Mouse (Mus musculus): ENCODE measurements around the gene Fanca. TPM values are rescaled to one million over a fixed set of nuclear protein-coding genes. Genes with fewer than 3 reads are reported as not detected.

The Fanca gene
- polyA plus RNA-seq, 1 experiment from 2014 or later, result 40.4 TPM

DNA sequence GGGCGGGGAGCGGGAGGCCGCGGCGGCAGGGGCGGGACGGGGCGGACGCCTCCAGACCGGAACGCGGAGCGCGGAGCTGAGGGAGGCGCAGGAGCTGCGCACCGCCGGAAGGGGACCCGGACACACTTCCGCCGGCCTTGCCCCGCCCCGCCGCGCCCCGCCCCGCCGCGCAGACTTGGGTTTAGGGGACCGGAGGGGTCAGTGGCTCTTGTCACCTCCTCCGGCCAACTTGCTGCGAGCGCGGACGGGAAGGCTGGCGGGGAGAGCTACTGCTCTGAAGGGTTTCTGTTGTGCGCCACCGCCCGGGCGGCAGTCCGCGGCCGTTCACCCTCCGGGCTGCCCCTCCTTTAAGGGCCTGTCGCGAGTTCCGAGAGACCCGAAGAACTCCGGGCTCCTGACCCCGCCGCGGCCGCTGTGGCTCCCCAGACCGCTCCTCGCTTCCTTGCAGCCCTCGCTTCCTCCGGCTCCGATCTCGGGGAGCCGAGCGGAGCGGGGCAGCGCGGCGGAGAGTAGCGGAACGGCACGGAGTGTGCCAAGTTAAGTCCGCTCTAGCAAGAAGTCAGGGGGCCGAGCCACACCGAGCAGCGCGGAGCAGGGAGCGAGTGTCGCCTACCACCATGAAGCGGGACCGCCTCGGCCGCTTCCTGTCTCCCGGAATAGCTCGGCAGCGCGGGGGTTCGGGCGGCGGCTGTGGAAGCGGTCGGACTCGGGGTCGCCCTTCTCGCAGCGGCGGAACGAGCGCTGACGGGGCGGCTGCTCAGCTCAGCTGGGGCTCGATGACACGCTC lies 64.1 kb downstream of the Fanca start, which contains the start of the genes Zfp276 and Vps9d1:
Zfp276 (plus strand) TSS at position 97 of the 787 bp plus-strand sequence.
Vps9d1 (minus strand) TSS at position 250 of the 787 bp plus-strand sequence.
- Histone ChIP-seq H3K27me3 (ENCODE audit: low read depth, poor library complexity, severe bottlenecking) (no peaks in the 10 kb centered on the region), H3K36me3 (peaks cover 68% of the 10 kb centered on the region), H3K9me3 (replicated peaks) (no peaks in the 10 kb centered on the region), H3K4me1 (peaks cover 37% of the 10 kb centered on the region), H3K27ac (replicated peaks) (peak within 1 kb of the TSS; percentile 96), H3K4me3 (peak within 1 kb of the TSS; percentile 93)
- WGBS, result under 1% methylated on average over 96 of the region's 99 CpGs
- peak; percentile 89 for DNase-seq (ENCODE audit: low spot score)

DNA sequence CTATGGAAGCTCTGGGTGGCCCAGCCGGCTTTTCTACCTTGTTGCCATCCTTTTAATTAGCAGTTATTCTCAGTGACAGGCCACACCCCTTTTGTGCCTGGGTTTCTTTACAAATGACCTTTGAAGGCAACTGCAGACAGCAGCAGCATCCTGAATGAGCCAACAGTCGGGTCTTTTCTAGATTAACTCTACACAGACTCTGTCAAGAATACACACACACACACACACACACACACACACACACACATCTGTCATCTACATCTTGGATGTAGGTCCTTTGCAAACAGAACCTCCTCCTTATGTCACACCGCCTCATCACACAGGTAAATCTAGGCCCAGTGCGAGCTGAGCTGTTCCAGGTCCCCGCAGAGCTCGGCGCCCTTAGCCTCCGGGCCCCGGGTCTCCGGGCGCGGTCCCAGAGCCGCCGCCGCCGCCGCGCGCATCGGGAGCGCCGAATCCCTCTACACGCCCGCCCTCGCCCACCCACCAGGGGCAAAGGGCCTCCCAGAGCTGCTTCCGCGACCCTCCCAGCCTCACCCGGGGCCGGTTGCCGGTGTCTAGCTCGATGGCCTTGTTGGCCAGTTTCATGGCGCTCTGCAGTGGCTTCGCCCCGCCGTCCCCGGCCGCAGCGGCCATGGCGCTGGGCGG lies 64.8 kb downstream of the Fanca start:
- WGBS, result under 1% methylated on average over 40 of the region's 40 CpGs

DNA sequence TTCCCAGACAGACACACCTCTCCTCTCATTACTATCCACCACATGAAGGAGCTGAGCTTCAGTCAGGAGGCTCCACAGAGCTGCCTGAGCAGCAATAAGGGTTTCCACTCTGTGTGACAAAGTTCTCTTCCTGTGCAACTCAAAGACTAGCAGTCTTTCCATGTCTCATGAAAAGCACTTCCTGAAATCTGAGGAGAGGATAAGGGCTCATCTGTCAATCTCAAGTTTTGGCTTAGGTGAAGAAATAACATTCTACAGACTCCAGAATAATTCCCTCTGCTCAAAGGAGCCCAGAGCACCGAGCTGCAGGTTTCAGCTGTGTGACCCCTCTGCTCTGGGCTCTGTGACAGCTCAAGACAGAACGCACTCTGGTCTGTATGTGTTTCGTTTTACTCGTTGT lies 65.5 kb downstream of the Fanca start:
- no peak for DNase-seq (ENCODE audit: low spot score)
- H3K4me3 ChIP-seq, result peak overlapping the region; percentile 93
- no peak overlapping the region for H3K27ac ChIP-seq (replicated peaks)
- 73% methylated on average over 4 of the region's 4 CpGs for WGBS
- H3K9me3 ChIP-seq (replicated peaks), result no peaks in the 10 kb centered on the region
- no peaks in the 10 kb centered on the region for H3K27me3 ChIP-seq (ENCODE audit: low read depth, poor library complexity, severe bottlenecking)
- peaks cover 68% of the 10 kb centered on the region for H3K36me3 ChIP-seq
- peaks cover 37% of the 10 kb centered on the region for H3K4me1 ChIP-seq

More for the DNA sequence above, 64.8 kb downstream of the Fanca start:
- Histone ChIP-seq H3K27me3 (ENCODE audit: low read depth, poor library complexity, severe bottlenecking) (no peaks in the 10 kb centered on the region), H3K4me1 (peaks cover 37% of the 10 kb centered on the region), H3K27ac (replicated peaks) (peak overlapping the region; percentile 96), H3K9me3 (replicated peaks) (no peaks in the 10 kb centered on the region), H3K4me3 (peak overlapping the region; percentile 93), H3K36me3 (peaks cover 68% of the 10 kb centered on the region)
- no peak for DNase-seq (ENCODE audit: low spot score)

DNA sequence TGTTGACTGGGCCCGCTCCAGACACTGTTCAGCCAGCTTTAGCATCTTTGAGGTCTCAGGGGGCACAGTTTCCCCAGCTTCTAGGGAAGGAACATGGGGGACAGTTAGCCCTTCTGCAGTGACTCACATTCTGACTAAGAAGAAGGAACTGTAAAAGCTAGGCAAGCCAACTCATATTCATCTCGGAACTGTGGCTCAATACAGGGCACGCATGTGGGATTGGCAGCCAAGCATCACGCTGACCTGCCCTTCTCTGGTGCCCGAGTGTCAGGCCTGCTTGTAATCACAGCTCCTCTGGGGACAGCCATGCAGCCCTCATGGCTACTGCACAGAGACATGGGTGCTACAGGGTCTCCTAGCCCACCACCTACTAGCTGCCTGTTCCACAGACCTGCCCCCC lies 67.4 kb downstream of the Fanca start:
- peaks cover 68% of the 10 kb centered on the region for H3K36me3 ChIP-seq
- 95% methylated on average over 5 of the region's 5 CpGs for WGBS

DNA sequence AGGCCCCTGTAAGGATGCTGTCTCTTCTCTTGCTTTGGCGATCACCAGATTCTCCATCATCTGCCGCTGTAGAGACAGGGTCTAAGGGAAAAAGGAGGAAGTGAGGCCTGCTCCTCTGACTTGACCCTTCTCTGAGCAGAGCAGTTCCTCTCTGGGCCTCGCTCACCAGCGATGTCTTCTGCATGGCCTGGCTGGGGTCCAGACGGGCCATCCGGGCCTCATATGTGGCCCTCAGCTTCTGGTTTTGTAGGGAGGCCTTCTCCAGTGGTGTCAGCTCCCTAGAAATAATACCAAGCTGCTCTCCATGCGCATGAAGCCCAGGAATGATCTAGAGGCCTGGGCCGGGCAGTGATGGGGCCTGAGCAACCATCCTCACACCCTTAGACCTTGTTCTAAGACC lies 69.8 kb downstream of the Fanca start:
- H3K4me1 ChIP-seq, result peaks cover 15% of the 10 kb centered on the region
- WGBS, result 95% methylated on average over 8 of the region's 8 CpGs
- no peak overlapping the region for H3K27ac ChIP-seq (replicated peaks)
- no peaks in the 10 kb centered on the region for H3K27me3 ChIP-seq (ENCODE audit: low read depth, poor library complexity, severe bottlenecking)
- no peak for DNase-seq (ENCODE audit: low spot score)
- peaks cover 88% of the 10 kb centered on the region for H3K36me3 ChIP-seq
- H3K9me3 ChIP-seq (replicated peaks), result no peaks in the 10 kb centered on the region
- H3K4me3 ChIP-seq, result no peak overlapping the region

More for the DNA sequence above, 67.4 kb downstream of the Fanca start:
- Histone ChIP-seq H3K27ac (replicated peaks) (no peak overlapping the region), H3K9me3 (replicated peaks) (no peaks in the 10 kb centered on the region), H3K4me3 (no peak overlapping the region), H3K4me1 (peaks cover 30% of the 10 kb centered on the region), H3K27me3 (ENCODE audit: low read depth, poor library complexity, severe bottlenecking) (no peaks in the 10 kb centered on the region)
- DNase-seq (ENCODE audit: low spot score), result no peak

DNA sequence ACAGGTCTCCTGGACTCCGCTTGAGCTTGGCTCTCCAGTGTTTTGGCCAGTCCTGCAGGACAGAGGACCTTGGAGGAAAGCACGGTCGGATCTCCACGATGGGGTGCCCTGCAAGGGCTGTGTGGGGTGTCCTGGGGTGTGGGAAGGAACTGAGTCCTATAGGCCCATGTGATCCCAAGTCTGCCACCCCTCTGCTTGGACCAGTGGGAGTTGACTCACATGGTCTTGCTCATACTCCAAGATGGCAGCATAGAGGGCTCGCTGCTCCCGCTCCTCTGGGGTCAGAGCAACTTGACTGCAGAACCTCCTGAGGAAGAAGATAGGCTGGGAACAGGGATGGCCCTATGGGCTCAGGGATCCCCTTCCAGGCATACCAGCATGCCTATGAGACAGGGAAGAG lies 70.6 kb downstream of the Fanca start:
- Histone ChIP-seq H3K36me3 (peaks cover 97% of the 10 kb centered on the region), H3K4me1 (peaks cover 6% of the 10 kb centered on the region), H3K27me3 (ENCODE audit: low read depth, poor library complexity, severe bottlenecking) (no peaks in the 10 kb centered on the region), H3K27ac (replicated peaks) (no peak overlapping the region), H3K9me3 (replicated peaks) (no peaks in the 10 kb centered on the region), H3K4me3 (no peak overlapping the region)
- no peak for DNase-seq (ENCODE audit: low spot score)
- WGBS, result 95% methylated on average over 6 of the region's 6 CpGs

DNA sequence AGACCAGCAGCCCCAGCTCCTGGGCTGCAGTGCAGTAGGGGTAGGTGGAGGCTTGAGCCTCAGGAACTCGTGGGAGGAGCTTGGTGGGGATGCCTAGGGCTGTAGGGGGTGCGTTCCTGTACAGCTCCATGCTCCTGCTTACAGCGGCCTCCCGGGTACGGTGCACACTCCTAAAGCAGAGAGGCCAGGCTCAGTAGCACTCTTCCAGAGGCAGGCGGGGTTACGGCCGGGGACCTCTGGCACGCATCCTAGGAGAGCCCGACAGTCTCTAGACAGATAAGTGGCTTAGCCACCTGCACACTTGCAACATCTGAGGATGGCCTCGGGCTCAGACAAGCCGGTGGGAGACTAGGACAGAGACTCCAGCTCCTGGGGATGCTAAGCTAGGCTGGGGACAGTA lies 72.8 kb downstream of the Fanca start:
- Histone ChIP-seq H3K4me1 (no peaks in the 10 kb centered on the region), H3K36me3 (peaks cover 90% of the 10 kb centered on the region), H3K27me3 (ENCODE audit: low read depth, poor library complexity, severe bottlenecking) (no peaks in the 10 kb centered on the region), H3K9me3 (replicated peaks) (no peaks in the 10 kb centered on the region), H3K27ac (replicated peaks) (no peak overlapping the region), H3K4me3 (no peak overlapping the region; the same call in 1 of the 2 replicates)
- no peak for DNase-seq (ENCODE audit: low spot score)
- 92% methylated on average over 12 of the region's 12 CpGs for WGBS

DNA sequence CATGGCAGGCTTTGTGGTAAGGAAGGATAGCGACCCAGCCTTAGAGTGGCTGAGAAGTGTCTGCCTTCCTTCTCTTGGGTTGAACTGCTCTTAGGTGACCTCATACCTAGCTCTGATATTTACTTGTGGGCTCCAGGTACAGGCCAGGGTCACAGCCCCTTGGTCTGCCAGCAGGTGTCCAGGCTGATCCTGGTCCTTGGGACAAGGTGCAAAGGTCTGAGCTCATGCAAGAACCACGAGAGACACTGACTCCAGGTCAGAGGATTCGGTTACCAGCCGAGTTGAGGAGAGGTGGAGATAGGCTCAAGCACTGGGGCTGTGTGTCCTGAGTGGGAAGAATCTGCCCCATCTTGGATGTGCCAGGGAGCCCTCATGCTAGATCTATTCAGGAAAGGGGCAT lies 74.0 kb downstream of the Fanca start:
- H3K4me1 ChIP-seq, result no peaks in the 10 kb centered on the region
- H3K4me3 ChIP-seq, result no peak overlapping the region
- H3K36me3 ChIP-seq, result peaks cover 80% of the 10 kb centered on the region
- no peak overlapping the region for H3K27ac ChIP-seq (replicated peaks)
- no peaks in the 10 kb centered on the region for H3K9me3 ChIP-seq (replicated peaks)
- 94% methylated on average over 4 of the region's 4 CpGs for WGBS
- DNase-seq (ENCODE audit: low spot score), result no peak
- H3K27me3 ChIP-seq (ENCODE audit: low read depth, poor library complexity, severe bottlenecking), result no peaks in the 10 kb centered on the region

DNA sequence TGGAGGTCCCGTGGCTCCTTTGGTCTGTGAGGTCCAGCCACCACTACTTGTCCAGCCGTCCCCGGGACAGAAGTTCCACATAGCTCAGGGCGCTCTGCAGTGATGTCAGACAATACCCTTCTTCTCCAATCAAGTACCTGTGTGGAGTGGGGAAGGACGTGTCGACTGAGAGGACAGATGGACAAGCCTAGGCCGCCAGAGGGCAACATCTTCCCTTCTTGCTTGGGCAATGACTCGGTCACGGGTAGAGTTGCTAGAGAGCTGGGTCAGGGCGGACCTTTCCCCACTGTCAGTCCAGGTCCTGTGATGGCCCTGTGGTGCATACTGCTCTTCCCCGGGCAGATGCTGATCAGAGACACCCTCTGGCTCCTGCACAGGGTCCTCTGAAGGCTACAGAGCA lies 75.3 kb downstream of the Fanca start:
- Histone ChIP-seq H3K36me3 (peaks cover 66% of the 10 kb centered on the region), H3K9me3 (replicated peaks) (no peaks in the 10 kb centered on the region), H3K4me3 (no peak overlapping the region), H3K27me3 (ENCODE audit: low read depth, poor library complexity, severe bottlenecking) (no peaks in the 10 kb centered on the region), H3K4me1 (no peaks in the 10 kb centered on the region), H3K27ac (replicated peaks) (no peak overlapping the region)
- WGBS, result 66% methylated on average over 11 of the region's 11 CpGs
- DNase-seq (ENCODE audit: low spot score), result no peak

DNA sequence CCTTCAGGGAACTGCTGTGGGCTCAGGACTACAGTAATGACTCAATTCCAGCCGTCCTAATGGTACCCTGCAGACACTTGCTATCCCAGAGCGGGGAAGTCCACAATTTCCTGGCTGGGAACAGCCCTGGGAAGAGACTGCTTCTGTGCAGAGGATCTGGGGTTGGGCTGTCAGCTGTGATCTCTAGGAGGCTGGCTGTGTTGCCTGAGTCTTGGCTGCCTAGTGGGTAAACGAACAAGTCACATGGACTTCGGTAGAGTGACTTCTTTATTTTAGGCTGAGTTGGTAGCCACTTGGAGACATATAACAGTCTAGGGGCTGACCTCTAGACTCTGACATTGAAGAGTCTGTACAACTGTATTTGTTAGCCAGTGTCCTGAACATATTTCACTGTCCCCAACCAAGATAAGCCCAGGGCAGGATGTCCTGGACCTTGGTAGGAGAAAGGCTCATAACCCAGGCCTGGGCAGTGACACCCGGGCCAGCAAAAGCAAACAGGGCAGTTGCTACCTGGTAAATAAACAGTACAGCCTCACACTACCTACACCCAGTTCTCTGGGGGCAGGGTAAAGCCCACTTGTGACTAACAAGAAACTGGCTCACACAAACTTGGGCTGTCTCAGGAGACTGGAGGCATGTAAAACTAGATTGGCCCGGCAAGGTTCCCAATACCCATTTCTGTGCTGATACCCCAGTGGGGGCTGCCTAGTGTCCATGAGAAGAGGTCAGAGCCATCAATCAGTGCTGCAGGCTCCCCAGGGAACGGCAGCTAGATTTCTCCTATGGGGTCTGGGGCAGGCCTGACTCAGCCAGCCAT lies 76.1 kb downstream of the Fanca start:
- Histone ChIP-seq H3K36me3 (peaks cover 59% of the 10 kb centered on the region), H3K27ac (replicated peaks) (no peak overlapping the region), H3K27me3 (ENCODE audit: low read depth, poor library complexity, severe bottlenecking) (no peaks in the 10 kb centered on the region; the same call in 1 of the 2 replicates), H3K4me3 (no peak overlapping the region), H3K4me1 (peaks cover 1% of the 10 kb centered on the region; the same call in 1 of the 2 replicates), H3K9me3 (replicated peaks) (no peaks in the 10 kb centered on the region)
- DNase-seq (ENCODE audit: low spot score), result no peak
- WGBS, result 92% methylated on average over 7 of the region's 7 CpGs

DNA sequence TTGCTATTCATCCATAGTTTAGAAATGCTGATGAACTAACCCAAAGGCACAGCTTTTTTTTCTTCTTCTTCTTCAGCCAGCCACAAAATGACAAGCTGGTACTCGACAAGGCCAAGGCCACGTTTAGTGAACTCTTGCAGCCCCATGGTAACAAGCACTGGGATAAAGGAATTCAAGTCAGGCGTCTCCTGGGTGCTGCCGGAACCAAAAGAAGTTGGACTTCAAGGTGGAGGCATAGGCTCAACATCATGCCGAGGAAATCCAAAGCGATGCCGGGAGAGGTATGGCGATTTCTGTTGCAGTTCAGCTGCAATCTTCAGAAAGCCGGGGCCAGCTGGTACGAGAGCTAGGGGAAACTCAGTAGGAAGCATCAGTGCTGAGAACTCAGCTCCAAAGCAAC lies 79.0 kb downstream of the Fanca start:
- peaks cover 30% of the 10 kb centered on the region for H3K36me3 ChIP-seq
- WGBS, result 87% methylated on average over 10 of the region's 10 CpGs
- H3K4me3 ChIP-seq, result no peak overlapping the region
- H3K27ac ChIP-seq (replicated peaks), result no peak overlapping the region
- H3K4me1 ChIP-seq, result peaks cover 28% of the 10 kb centered on the region
- H3K27me3 ChIP-seq (ENCODE audit: low read depth, poor library complexity, severe bottlenecking), result peaks cover 26% of the 10 kb centered on the region
- H3K9me3 ChIP-seq (replicated peaks), result no peaks in the 10 kb centered on the region
- no peak for DNase-seq (ENCODE audit: low spot score)
